Mouse (Mus musculus): Measurements from ENCODE around the gene Fkbp14. TPM values are rescaled to one million over a fixed set of nuclear protein-coding genes. Genes with fewer than 3 reads are reported as not detected.

Gene Fkbp14
- total RNA-seq (2021): 10 to 100 TPM; 20.9 to 26.6 TPM
- long read RNA-seq, experiment 1, transcript Fkbp14-201 (4 exons, 2,694 nt): major isoform, 23 of 27 reads
- long read RNA-seq, experiment 1, partial matches to known transcripts: 0 of 27 reads
- long read RNA-seq, experiment 1, other reads (novel, unspliced or antisense): 4 of 27 reads
- long read RNA-seq, experiment 2, transcript Fkbp14-201 (4 exons, 2,694 nt): major isoform, 13 of 13 reads
- long read RNA-seq, experiment 2, partial matches to known transcripts: 0 of 13 reads
- long read RNA-seq, experiment 2, other reads (novel, unspliced or antisense): 0 of 13 reads

GRCm38 (mm10) chr6:54597208-54597607, at the start of gene Fkbp14:
Gene Fkbp14, minus strand, starts transcription at chr6:54597308.
- no peak for DNase-seq

- no peak for DNase-seq
Measured at GRCm38 (mm10) chr6:54643181-54643580, 46.1 kb upstream of the Fkbp14 start.

- DNase-seq: no peak
Measured at GRCm38 (mm10) chr6:54641953-54642352, 44.8 kb upstream of the Fkbp14 start.

GRCm38 (mm10) chr6:54639877-54640276, 42.8 kb upstream of the Fkbp14 start:
- DNase-seq: no peak

GRCm38 (mm10) chr6:54631462-54631861, 34.4 kb upstream of the Fkbp14 start:
- DNase-seq: no peak

- DNase-seq: no peak
Measured at GRCm38 (mm10) chr6:54629734-54630133, 32.6 kb upstream of the Fkbp14 start.

GRCm38 (mm10) chr6:54628381-54628780, 31.3 kb upstream of the Fkbp14 start:
- DNase-seq: no peak

GRCm38 (mm10) chr6:54620357-54620756, 23.2 kb upstream of the Fkbp14 start:
- DNase-seq: no peak

- no peak for DNase-seq
Measured at GRCm38 (mm10) chr6:54619530-54619929, 22.4 kb upstream of the Fkbp14 start.

GRCm38 (mm10) chr6:54617363-54617762, 20.3 kb upstream of the Fkbp14 start:
- DNase-seq: no peak

- DNase-seq: no peak
Measured at GRCm38 (mm10) chr6:54606241-54606640, 9.1 kb upstream of the Fkbp14 start.

GRCm38 (mm10) chr6:54604001-54604715, 7.0 kb upstream of the Fkbp14 start:
- peak; percentile 27 for DNase-seq

- no peak for DNase-seq
Measured at GRCm38 (mm10) chr6:54602891-54603290, 5.8 kb upstream of the Fkbp14 start.

GRCm38 (mm10) chr6:54600681-54601347, 3.7 kb upstream of the Fkbp14 start:
- DNase-seq: no peak

GRCm38 (mm10) chr6:54597711-54598110, 603 bp upstream of the Fkbp14 start:
- DNase-seq: no peak

GRCm38 (mm10) chr6:54595330-54595878, 1.7 kb downstream of the Fkbp14 start:
- DNase-seq: no peak

- DNase-seq: peak; percentile 94
Measured at GRCm38 (mm10) chr6:54594469-54595329, 2.4 kb downstream of the Fkbp14 start, which contains the start of gene Plekha8. Gene Plekha8, plus strand, starts transcription at chr6:54595111.

GRCm38 (mm10) chr6:54593766-54594468, 3.2 kb downstream of the Fkbp14 start:
- DNase-seq: no peak

- DNase-seq: peak; percentile 88
Measured at GRCm38 (mm10) chr6:54592938-54593535, 4.1 kb downstream of the Fkbp14 start.

GRCm38 (mm10) chr6:54591778-54592177, 5.3 kb downstream of the Fkbp14 start:
- no peak for DNase-seq

- DNase-seq: no peak
Measured at GRCm38 (mm10) chr6:54590691-54591090, 6.4 kb downstream of the Fkbp14 start.
